Mouse (Mus musculus) central nervous system, embryonic 18 days (tissue): ENCODE results near the gene Nxf2. TPM values are rescaled to one million over a fixed set of nuclear protein-coding genes. Genes with fewer than 3 reads are reported as not detected.

Source experiments
- polyA plus RNA-seq: library from polyadenylated mRNA; depleted of rRNA; stranded (reverse); fragments of >200 nt; gene quantifications from 2 replicates; pipeline ENCODE4 v1.2.3, GENCODE M21; 2012; rRNA removed

The Nxf2 gene
- 0.14 and 0.21 TPM in 2 replicates for polyA plus RNA-seq

GRCm38 (mm10) chrX:134964546-134964945, at the start of gene Nxf2:
Gene Nxf2 (minus strand): TSS chrX:134964754.

GRCm38 (mm10) chrX:135008720-135009470, 44.3 kb upstream of the Nxf2 start, which contains the start of gene Zmat1:
Gene Zmat1 (minus strand): TSS chrX:135009209.

Other genes with a start within 250 kb of the Nxf2 start
- gene Armcx1, start 246.8 kb downstream of the Nxf2 start, polyA plus RNA-seq: 81.1 and 91.2 TPM in 2 replicates
- gene Armcx6, start 213.3 kb downstream of the Nxf2 start, polyA plus RNA-seq: 47.1 and 50.3 TPM in 2 replicates
- gene Armcx3, start 208.2 kb downstream of the Nxf2 start, polyA plus RNA-seq: 62.8 and 71.6 TPM in 2 replicates
- gene Armcx2, start 155.5 kb downstream of the Nxf2 start, polyA plus RNA-seq: 81.4 and 81.6 TPM in 2 replicates
- gene Zmat1, start 44.5 kb upstream of the Nxf2 start, polyA plus RNA-seq: 3.9 and 4.1 TPM in 2 replicates
- not detected in 2 replicates for gene Gm15023, start 212.9 kb upstream of the Nxf2 start, polyA plus RNA-seq
- 60.3 and 62.3 TPM in 2 replicates for gene Tceal6, start 245.9 kb upstream of the Nxf2 start, polyA plus RNA-seq